Mouse (Mus musculus): ENCODE measurements around the gene Pycr2. TPM values are rescaled to one million over a fixed set of nuclear protein-coding genes. Genes with fewer than 3 reads are reported as not detected.

Pycr2 gene
- polyA plus RNA-seq, 1 experiment: 20.9 TPM

GRCm38 (mm10) chr1:180874615-180875014, 29.5 kb upstream of the Pycr2 start:
- Histone ChIP-seq H3K4me1 (ENCODE audit: control insufficient read depth, insufficient read depth, low read length) (no peaks in the 10 kb centered on the region), H3K4me3 (ENCODE audit: insufficient read depth, low read depth, low read length) (no peak overlapping the region), H3K36me3 (ENCODE audit: control insufficient read depth, insufficient read depth, low read length) (no peaks in the 10 kb centered on the region), H3K27ac (ENCODE audit: insufficient read depth, low read depth, low read length) (no peak overlapping the region), H3K27me3 (replicated peaks; ENCODE audit: control insufficient read depth, insufficient read depth, low read length) (no peaks in the 10 kb centered on the region)
- WGBS: 94% methylated on average over 2 of the region's 2 CpGs
- no peak for DNase-seq
- no peak for TF ChIP-seq CTCF (conservative IDR thresholded peaks at IDR 0.05; ENCODE audit: insufficient read depth, insufficient read length, low read depth, low read length)
- TF ChIP-seq POLR2A (IDR thresholded peaks at IDR 0.05; ENCODE audit: low read depth, low read length): no peak

DNA sequence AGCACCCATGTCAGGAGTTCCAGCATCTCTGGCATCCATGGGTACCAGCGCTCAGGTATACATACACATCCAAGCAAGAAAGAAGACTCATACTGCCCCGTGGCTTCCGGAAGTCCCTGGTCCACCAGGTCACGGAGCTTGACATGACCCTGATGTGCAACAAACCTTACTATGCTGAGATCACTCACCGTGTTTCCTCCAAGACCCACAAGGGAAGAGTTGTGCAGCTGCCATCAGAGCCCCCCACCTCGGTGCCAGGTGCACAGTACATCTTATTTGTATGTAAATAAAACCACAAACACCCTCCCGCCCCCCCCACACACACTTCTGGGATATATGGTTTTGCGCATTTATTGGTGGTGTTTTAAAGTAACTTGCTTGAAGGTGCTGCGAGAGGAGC, 29.0 kb upstream of the Pycr2 start:
- no peaks in the 10 kb centered on the region for H3K27me3 ChIP-seq (replicated peaks; ENCODE audit: control insufficient read depth, insufficient read depth, low read length)
- H3K36me3 ChIP-seq (ENCODE audit: control insufficient read depth, insufficient read depth, low read length): no peaks in the 10 kb centered on the region
- no peaks in the 10 kb centered on the region for H3K4me1 ChIP-seq (ENCODE audit: control insufficient read depth, insufficient read depth, low read length)
- H3K27ac ChIP-seq (ENCODE audit: insufficient read depth, low read depth, low read length): no peak overlapping the region
- no peak for TF ChIP-seq CTCF (conservative IDR thresholded peaks at IDR 0.05; ENCODE audit: insufficient read depth, insufficient read length, low read depth, low read length)
- no peak for DNase-seq
- H3K4me3 ChIP-seq (ENCODE audit: insufficient read depth, low read depth, low read length): no peak overlapping the region
- 82% methylated on average over 9 of the region's 9 CpGs for WGBS

GRCm38 (mm10) chr1:180877466-180877865, 26.6 kb upstream of the Pycr2 start:
- Histone ChIP-seq H3K36me3 (ENCODE audit: control insufficient read depth, insufficient read depth, low read length) (no peaks in the 10 kb centered on the region), H3K4me3 (ENCODE audit: insufficient read depth, low read depth, low read length) (no peak overlapping the region), H3K27me3 (replicated peaks; ENCODE audit: control insufficient read depth, insufficient read depth, low read length) (no peaks in the 10 kb centered on the region), H3K4me1 (ENCODE audit: control insufficient read depth, insufficient read depth, low read length) (no peaks in the 10 kb centered on the region), H3K27ac (ENCODE audit: insufficient read depth, low read depth, low read length) (no peak overlapping the region)
- no peak for DNase-seq
- 74% methylated on average over 4 of the region's 4 CpGs for WGBS
- TF ChIP-seq POLR2A (IDR thresholded peaks at IDR 0.05; ENCODE audit: low read depth, low read length) (no peak), CTCF (conservative IDR thresholded peaks at IDR 0.05; ENCODE audit: insufficient read depth, insufficient read length, low read depth, low read length) (no peak)

DNA sequence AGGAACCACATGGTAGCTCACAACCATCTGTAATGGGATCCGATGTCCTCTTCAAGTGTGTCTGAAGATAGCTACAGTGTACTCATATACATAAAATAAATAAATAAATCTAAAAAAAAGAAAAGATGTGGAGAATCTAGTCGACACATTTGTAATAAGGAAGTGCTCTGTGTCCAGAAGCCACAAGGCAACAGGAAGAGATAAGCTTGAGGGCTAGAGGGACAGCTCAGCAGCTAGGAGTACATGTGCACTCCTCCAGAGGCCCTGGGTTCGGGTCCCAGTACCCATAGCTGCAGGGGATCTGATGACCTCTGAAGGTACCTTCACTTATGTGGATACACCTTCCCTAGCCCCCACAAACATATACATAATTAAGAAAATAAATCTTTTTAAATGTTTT, 22.3 kb upstream of the Pycr2 start:
- TF ChIP-seq CTCF (conservative IDR thresholded peaks at IDR 0.05; ENCODE audit: insufficient read depth, insufficient read length, low read depth, low read length) (no peak), POLR2A (IDR thresholded peaks at IDR 0.05; ENCODE audit: low read depth, low read length) (no peak)
- H3K27me3 ChIP-seq (replicated peaks; ENCODE audit: control insufficient read depth, insufficient read depth, low read length): no peaks in the 10 kb centered on the region
- no peaks in the 10 kb centered on the region for H3K36me3 ChIP-seq (ENCODE audit: control insufficient read depth, insufficient read depth, low read length)
- DNase-seq: no peak
- 76% methylated on average over 3 of the region's 3 CpGs for WGBS
- no peaks in the 10 kb centered on the region for H3K4me1 ChIP-seq (ENCODE audit: control insufficient read depth, insufficient read depth, low read length)
- no peak overlapping the region for H3K4me3 ChIP-seq (ENCODE audit: insufficient read depth, low read depth, low read length)
- H3K27ac ChIP-seq (ENCODE audit: insufficient read depth, low read depth, low read length): no peak overlapping the region

DNA sequence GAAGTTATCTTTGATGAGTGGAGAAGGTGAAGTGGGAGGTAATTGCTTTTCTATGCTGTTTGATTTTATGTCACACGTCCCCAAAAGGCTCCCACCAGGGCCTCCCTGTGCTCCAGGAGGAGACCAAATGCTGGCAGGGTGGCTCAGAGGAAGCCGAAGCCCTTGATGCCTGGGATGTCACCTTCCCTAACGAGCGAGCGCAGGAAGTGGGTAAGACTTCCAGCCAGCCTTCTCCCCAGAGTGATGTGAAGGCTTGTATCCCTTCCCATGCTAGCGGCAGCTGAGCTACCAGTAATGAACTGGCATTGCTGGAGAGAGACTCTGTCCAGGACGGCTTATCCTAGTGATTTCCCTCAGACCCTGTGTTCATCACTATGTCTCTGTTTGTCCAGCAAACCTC, 20.4 kb upstream of the Pycr2 start:
- Histone ChIP-seq H3K36me3 (ENCODE audit: control insufficient read depth, insufficient read depth, low read length) (no peaks in the 10 kb centered on the region), H3K4me1 (ENCODE audit: control insufficient read depth, insufficient read depth, low read length) (no peaks in the 10 kb centered on the region), H3K27me3 (replicated peaks; ENCODE audit: control insufficient read depth, insufficient read depth, low read length) (no peaks in the 10 kb centered on the region), H3K27ac (ENCODE audit: insufficient read depth, low read depth, low read length) (no peak overlapping the region), H3K4me3 (ENCODE audit: insufficient read depth, low read depth, low read length) (no peak overlapping the region)
- TF ChIP-seq CTCF (conservative IDR thresholded peaks at IDR 0.05; ENCODE audit: insufficient read depth, insufficient read length, low read depth, low read length) (no peak), POLR2A (IDR thresholded peaks at IDR 0.05; ENCODE audit: low read depth, low read length) (no peak)
- no peak for DNase-seq
- 48% methylated on average over 7 of the region's 7 CpGs for WGBS

- Histone ChIP-seq H3K36me3 (ENCODE audit: control insufficient read depth, insufficient read depth, low read length) (no peaks in the 10 kb centered on the region), H3K4me1 (ENCODE audit: control insufficient read depth, insufficient read depth, low read length) (no peaks in the 10 kb centered on the region), H3K4me3 (ENCODE audit: insufficient read depth, low read depth, low read length) (no peak overlapping the region), H3K27me3 (replicated peaks; ENCODE audit: control insufficient read depth, insufficient read depth, low read length) (no peaks in the 10 kb centered on the region), H3K27ac (ENCODE audit: insufficient read depth, low read depth, low read length) (no peak overlapping the region)
- no peak for DNase-seq
- WGBS: 76% methylated on average over 9 of the region's 9 CpGs
- TF ChIP-seq POLR2A (IDR thresholded peaks at IDR 0.05; ENCODE audit: low read depth, low read length) (no peak), CTCF (conservative IDR thresholded peaks at IDR 0.05; ENCODE audit: insufficient read depth, insufficient read length, low read depth, low read length) (no peak)
Measured at GRCm38 (mm10) chr1:180884484-180884883, 19.6 kb upstream of the Pycr2 start.

- Histone ChIP-seq H3K27me3 (replicated peaks; ENCODE audit: control insufficient read depth, insufficient read depth, low read length) (no peaks in the 10 kb centered on the region), H3K4me1 (ENCODE audit: control insufficient read depth, insufficient read depth, low read length) (no peaks in the 10 kb centered on the region), H3K27ac (ENCODE audit: insufficient read depth, low read depth, low read length) (no peak overlapping the region), H3K36me3 (ENCODE audit: control insufficient read depth, insufficient read depth, low read length) (no peaks in the 10 kb centered on the region), H3K4me3 (ENCODE audit: insufficient read depth, low read depth, low read length) (no peak overlapping the region)
- no peak for TF ChIP-seq POLR2A (IDR thresholded peaks at IDR 0.05; ENCODE audit: low read depth, low read length)
- no peak for TF ChIP-seq CTCF (conservative IDR thresholded peaks at IDR 0.05; ENCODE audit: insufficient read depth, insufficient read length, low read depth, low read length)
- DNase-seq: peak; percentile 90
- 16% methylated on average over 13 of the region's 13 CpGs for WGBS
Measured at GRCm38 (mm10) chr1:180888556-180889042, 15.5 kb upstream of the Pycr2 start.

GRCm38 (mm10) chr1:180889172-180889571, 14.9 kb upstream of the Pycr2 start:
- H3K36me3 ChIP-seq (ENCODE audit: control insufficient read depth, insufficient read depth, low read length): no peaks in the 10 kb centered on the region
- H3K27ac ChIP-seq (ENCODE audit: insufficient read depth, low read depth, low read length): no peak overlapping the region
- no peaks in the 10 kb centered on the region for H3K4me1 ChIP-seq (ENCODE audit: control insufficient read depth, insufficient read depth, low read length)
- no peak for TF ChIP-seq POLR2A (IDR thresholded peaks at IDR 0.05; ENCODE audit: low read depth, low read length)
- no peak for TF ChIP-seq CTCF (conservative IDR thresholded peaks at IDR 0.05; ENCODE audit: insufficient read depth, insufficient read length, low read depth, low read length)
- DNase-seq: no peak
- H3K27me3 ChIP-seq (replicated peaks; ENCODE audit: control insufficient read depth, insufficient read depth, low read length): no peaks in the 10 kb centered on the region
- H3K4me3 ChIP-seq (ENCODE audit: insufficient read depth, low read depth, low read length): no peak overlapping the region
- 71% methylated on average over 7 of the region's 7 CpGs for WGBS

Measured in kidney, adult 2 months (tissue).